Mouse (Mus musculus) bone marrow macrophage, adult 2 months (primary cell): ENCODE measurements around the gene Stip1.

Experiments
- CTCF ChIP-seq: IDR thresholded peaks from 2 replicates; pipeline ENCODE4 v1.5.1; 2012; ENCODE audit warnings: low read depth, mild to moderate bottlenecking, low read length, moderate library complexity
- POLR2A ChIP-seq: IDR thresholded peaks from 2 replicates; pipeline ENCODE4 v1.6.1; 2012; ENCODE audit warnings: mild to moderate bottlenecking, low read depth, low read length, borderline replicate concordance

- TF ChIP-seq CTCF: no peak
- TF ChIP-seq POLR2A: no peak
Observed at GRCm38 (mm10) chr19:7056248-7057087, 16.7 kb upstream of the Stip1 start, which contains the start of gene Macrod1.
